Mouse (Mus musculus) MEL-GATA-1-ER (cell line): ENCODE measurements around the gene Lrg1.
A peak's percentile ranks its signal among the peaks of the same experiment; 100 is the strongest.
"Not testable (repeated sequence)": the region's sequence is repeated elsewhere in the genome, so short reads cannot be mapped to it uniquely, and the experiment has no call there.

ENCODE experiments used
- DNase-seq: peaks from one replicate; pipeline ENCODE4 v3.0.0-alpha.2; 2012; ENCODE audit warnings: low read depth; ENCODE audit errors: extremely low read depth

Gene Lrg1

GRCm38 (mm10) chr17:56109219-56110051 lies 12.4 kb downstream of the Lrg1 start, which contains the start of gene Plin4:
TSS of gene Plin4 (minus strand) at chr17:56109803.
- DNase-seq: no peak

GRCm38 (mm10) chr17:56108334-56109044 lies 13.3 kb downstream of the Lrg1 start:
- no peak for DNase-seq

GRCm38 (mm10) chr17:56107736-56108135 lies 14.1 kb downstream of the Lrg1 start:
- DNase-seq: no peak

GRCm38 (mm10) chr17:56106981-56107380 lies 14.8 kb downstream of the Lrg1 start:
- DNase-seq: no peak

- DNase-seq: not testable (repeated sequence)
Measured at GRCm38 (mm10) chr17:56106436-56106835, 15.4 kb downstream of the Lrg1 start.

GRCm38 (mm10) chr17:56104821-56105220 lies 17.0 kb downstream of the Lrg1 start:
- DNase-seq: not testable (repeated sequence)

- no peak for DNase-seq
Measured at GRCm38 (mm10) chr17:56103465-56104285, 18.1 kb downstream of the Lrg1 start.

GRCm38 (mm10) chr17:56102927-56103326 lies 18.9 kb downstream of the Lrg1 start:
- DNase-seq: no peak

- DNase-seq: no peak
Measured at GRCm38 (mm10) chr17:56102158-56102557, 19.6 kb downstream of the Lrg1 start.

GRCm38 (mm10) chr17:56100811-56101210 lies 21.0 kb downstream of the Lrg1 start:
- DNase-seq: no peak

GRCm38 (mm10) chr17:56098711-56099572 lies 22.9 kb downstream of the Lrg1 start:
- DNase-seq: no peak

GRCm38 (mm10) chr17:56098180-56098579 lies 23.6 kb downstream of the Lrg1 start:
- no peak for DNase-seq

GRCm38 (mm10) chr17:56096883-56097282 lies 24.9 kb downstream of the Lrg1 start:
- no peak for DNase-seq

GRCm38 (mm10) chr17:56092794-56093193 lies 29.0 kb downstream of the Lrg1 start:
- DNase-seq: no peak

GRCm38 (mm10) chr17:56092312-56092711 lies 29.5 kb downstream of the Lrg1 start:
- DNase-seq: no peak

GRCm38 (mm10) chr17:56080781-56081585 lies 40.8 kb downstream of the Lrg1 start:
- peak; percentile 43 for DNase-seq

- no peak for DNase-seq
Measured at GRCm38 (mm10) chr17:56079921-56080320, 41.9 kb downstream of the Lrg1 start.

- peak; percentile 100 for DNase-seq
Measured at GRCm38 (mm10) chr17:56078880-56079795, 42.7 kb downstream of the Lrg1 start, which contains the start of gene Hdgfl2. TSS of gene Hdgfl2 (plus strand) at chr17:56079634.

- DNase-seq: not testable (repeated sequence)
Measured at GRCm38 (mm10) chr17:56078361-56078760, 43.4 kb downstream of the Lrg1 start.
